Mouse (Mus musculus) megakaryocyte, embryonic 14.5 days (primary cell): ENCODE measurements around the gene Ager. TPM values are rescaled to one million over a fixed set of nuclear protein-coding genes. Genes with fewer than 3 reads are reported as not detected.

Experiments
- H3K27me3 ChIP-seq: replicated peaks from 2 replicates; pipeline ENCODE3; 2012; ENCODE audit warnings: inconsistent platforms
- H3K36me3 ChIP-seq: replicated peaks from 2 replicates; pipeline ENCODE3; 2012; ENCODE audit warnings: low read length, inconsistent platforms, mixed read lengths
- H3K4me1 ChIP-seq: 2 replicates; pipeline ENCODE4 v1.6.1; 2012; ENCODE audit warnings: inconsistent platforms
- H3K4me3 ChIP-seq: replicated peaks from 2 replicates; pipeline ENCODE3; 2012; ENCODE audit warnings: moderate library complexity, mild to moderate bottlenecking, inconsistent platforms
- H3K9me3 ChIP-seq: 2 replicates; pipeline ENCODE4 v1.6.1; 2012; ENCODE audit warnings: inconsistent platforms
- FLI1 ChIP-seq: IDR thresholded peaks from 2 replicates; pipeline ENCODE4 v1.6.1; 2012; ENCODE audit warnings: low read length, inconsistent platforms, mixed read lengths
- GATA1 ChIP-seq: IDR thresholded peaks from 3 replicates; pipeline ENCODE4 v1.6.1; 2012; ENCODE audit warnings: mixed read lengths, low read length, inconsistent platforms, borderline replicate concordance
- polyA plus RNA-seq: library from polyadenylated mRNA; stranded (reverse); fragments of >175 nt; gene quantifications from 2 replicates; pipeline ENCODE4 v1.2.3, GENCODE M21; 2012; ENCODE audit warnings: low replicate concordance; ENCODE audit not compliant: insufficient read depth

The Ager gene
- polyA plus RNA-seq, 1 experiment: 32.8 TPM

GRCm38 (mm10) chr17:34643379-34643778 is 45.7 kb downstream of the Ager start:
- H3K36me3 ChIP-seq: peaks cover 17% of the 10 kb centered on the region
- peaks cover 5% of the 10 kb centered on the region for H3K9me3 ChIP-seq
- no peak for TF ChIP-seq GATA1
- TF ChIP-seq FLI1: no peak
- H3K4me3 ChIP-seq: no peak overlapping the region
- H3K27me3 ChIP-seq: peaks cover 2% of the 10 kb centered on the region
- H3K4me1 ChIP-seq: peaks cover 86% of the 10 kb centered on the region

GRCm38 (mm10) chr17:34643944-34644343 is 46.3 kb downstream of the Ager start:
- Histone ChIP-seq H3K27me3 (peaks cover 2% of the 10 kb centered on the region), H3K36me3 (peaks cover 23% of the 10 kb centered on the region), H3K9me3 (peaks cover 5% of the 10 kb centered on the region), H3K4me3 (no peak overlapping the region), H3K4me1 (peaks cover 91% of the 10 kb centered on the region)
- TF ChIP-seq GATA1: no peak

DNA sequence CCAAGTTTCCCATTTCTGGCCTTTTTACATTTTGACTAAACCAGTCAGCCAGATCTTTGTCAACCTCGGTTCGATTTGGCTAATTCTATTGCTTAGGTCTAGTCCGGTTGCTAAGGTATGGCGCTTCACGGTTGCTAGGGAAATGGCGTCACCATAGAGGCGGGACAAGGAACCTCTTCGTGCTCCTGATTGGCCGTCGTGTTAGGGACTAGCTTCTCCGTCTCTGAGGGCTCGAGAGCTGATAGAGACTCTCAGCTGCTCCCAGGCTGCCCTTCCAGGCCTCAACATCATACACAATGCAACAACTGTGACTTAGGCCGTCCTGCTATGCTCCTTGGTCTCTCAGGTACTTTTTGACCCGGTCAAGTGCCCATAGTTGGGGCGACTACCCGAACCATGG is 46.9 kb downstream of the Ager start, which contains the start of gene Fkbpl:
Fkbpl (plus strand) TSS at position 157 of the 400 bp plus-strand sequence.
- no peaks in the 10 kb centered on the region for H3K9me3 ChIP-seq
- H3K4me3 ChIP-seq: peak within 1 kb of the TSS; percentile 100
- TF ChIP-seq GATA1 (no peak), FLI1 (peak; percentile 45; the same call in 1 of the 2 replicates)
- H3K27me3 ChIP-seq: peaks cover 2% of the 10 kb centered on the region
- H3K4me1 ChIP-seq: peaks cover 87% of the 10 kb centered on the region
- peaks cover 29% of the 10 kb centered on the region for H3K36me3 ChIP-seq

DNA sequence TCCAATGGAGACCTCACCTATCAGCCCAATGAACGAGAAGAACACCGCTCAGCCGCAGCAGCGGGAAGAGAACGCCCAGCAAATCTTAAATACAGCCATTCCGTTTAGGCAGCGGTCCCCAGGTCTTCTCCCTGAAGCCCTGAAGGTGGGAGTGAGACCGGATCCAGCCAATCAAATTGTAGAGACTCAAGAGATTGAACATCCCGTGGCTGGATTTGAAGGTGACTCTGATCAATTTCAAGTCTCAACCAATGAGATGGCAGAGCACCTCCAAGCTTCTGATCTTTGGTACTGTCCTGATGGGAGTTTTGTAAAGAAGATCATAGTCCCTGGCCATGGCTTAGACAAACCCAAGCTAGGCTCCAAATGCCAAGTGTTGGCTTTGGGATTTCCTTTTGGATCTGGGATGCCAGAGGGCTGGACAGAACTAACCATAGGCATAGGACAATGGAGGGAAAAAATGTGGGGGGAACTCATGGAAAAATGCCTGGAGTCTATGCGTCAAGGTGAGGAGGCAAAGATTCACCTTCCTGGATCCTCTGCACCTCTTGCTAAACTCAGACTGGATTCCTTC is 47.7 kb downstream of the Ager start:
- H3K4me1 ChIP-seq: peaks cover 79% of the 10 kb centered on the region
- peak overlapping the region; percentile 100 for H3K4me3 ChIP-seq
- peaks cover 37% of the 10 kb centered on the region for H3K36me3 ChIP-seq
- H3K27me3 ChIP-seq: peaks cover 2% of the 10 kb centered on the region
- H3K9me3 ChIP-seq: no peaks in the 10 kb centered on the region
- TF ChIP-seq FLI1: no peak
- no peak for TF ChIP-seq GATA1

GRCm38 (mm10) chr17:34645831-34646511 is 48.3 kb downstream of the Ager start:
- peaks cover 77% of the 10 kb centered on the region for H3K4me1 ChIP-seq
- H3K36me3 ChIP-seq: peaks cover 43% of the 10 kb centered on the region
- H3K27me3 ChIP-seq: peaks cover 2% of the 10 kb centered on the region
- TF ChIP-seq FLI1 (no peak), GATA1 (no peak)
- H3K4me3 ChIP-seq: peak overlapping the region; percentile 100
- no peaks in the 10 kb centered on the region for H3K9me3 ChIP-seq

DNA sequence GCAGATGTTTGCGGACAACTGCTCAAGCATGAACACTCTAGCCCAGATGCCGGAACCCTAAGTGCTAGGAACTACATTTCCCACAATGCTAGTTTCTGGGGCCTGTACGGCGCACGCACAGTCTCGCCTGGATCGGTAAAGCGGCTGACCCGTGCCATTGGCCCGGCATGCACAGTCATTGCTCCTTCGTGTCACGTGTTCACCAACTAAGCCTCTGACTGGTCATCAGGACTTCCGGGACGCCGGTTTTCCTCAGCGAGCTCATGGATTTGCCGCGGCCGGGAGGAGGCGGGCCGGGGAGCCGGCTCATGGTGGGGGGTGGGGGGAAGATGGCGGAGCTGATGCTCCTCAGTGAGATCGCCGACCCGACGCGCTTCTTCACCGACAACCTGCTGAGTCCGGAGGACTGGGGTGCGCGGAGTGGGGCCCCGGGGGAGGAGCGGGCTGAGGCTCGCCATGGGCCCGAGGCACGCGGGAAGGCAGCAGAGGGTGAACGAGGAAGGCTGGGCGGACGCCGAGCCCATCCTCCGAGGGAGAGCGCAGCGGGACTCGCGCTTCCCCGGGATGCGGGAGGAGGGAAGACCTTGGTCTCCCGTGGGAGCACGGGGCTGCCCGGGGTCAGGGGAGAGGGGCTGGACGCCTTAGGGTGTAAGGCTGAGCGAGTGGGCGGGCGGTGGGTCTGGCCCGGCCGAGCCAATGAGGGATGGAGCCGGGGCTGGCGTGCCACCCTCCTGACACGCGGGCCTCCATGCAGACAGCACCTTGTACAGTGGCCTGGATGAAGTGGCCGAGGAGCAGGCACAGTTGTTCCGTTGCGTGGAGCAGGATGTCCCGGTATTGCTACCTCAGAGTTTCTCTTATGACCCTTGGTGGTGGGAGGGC is 49.5 kb downstream of the Ager start, which contains the start of gene Atf6b:
Atf6b (plus strand) TSS at position 241 of the 882 bp plus-strand sequence.
- Histone ChIP-seq H3K4me1 (peaks cover 69% of the 10 kb centered on the region), H3K27me3 (no peaks in the 10 kb centered on the region), H3K9me3 (no peaks in the 10 kb centered on the region), H3K4me3 (peak within 1 kb of the TSS; percentile 100), H3K36me3 (peaks cover 55% of the 10 kb centered on the region)
- TF ChIP-seq GATA1 (no peak), FLI1 (no peak)

DNA sequence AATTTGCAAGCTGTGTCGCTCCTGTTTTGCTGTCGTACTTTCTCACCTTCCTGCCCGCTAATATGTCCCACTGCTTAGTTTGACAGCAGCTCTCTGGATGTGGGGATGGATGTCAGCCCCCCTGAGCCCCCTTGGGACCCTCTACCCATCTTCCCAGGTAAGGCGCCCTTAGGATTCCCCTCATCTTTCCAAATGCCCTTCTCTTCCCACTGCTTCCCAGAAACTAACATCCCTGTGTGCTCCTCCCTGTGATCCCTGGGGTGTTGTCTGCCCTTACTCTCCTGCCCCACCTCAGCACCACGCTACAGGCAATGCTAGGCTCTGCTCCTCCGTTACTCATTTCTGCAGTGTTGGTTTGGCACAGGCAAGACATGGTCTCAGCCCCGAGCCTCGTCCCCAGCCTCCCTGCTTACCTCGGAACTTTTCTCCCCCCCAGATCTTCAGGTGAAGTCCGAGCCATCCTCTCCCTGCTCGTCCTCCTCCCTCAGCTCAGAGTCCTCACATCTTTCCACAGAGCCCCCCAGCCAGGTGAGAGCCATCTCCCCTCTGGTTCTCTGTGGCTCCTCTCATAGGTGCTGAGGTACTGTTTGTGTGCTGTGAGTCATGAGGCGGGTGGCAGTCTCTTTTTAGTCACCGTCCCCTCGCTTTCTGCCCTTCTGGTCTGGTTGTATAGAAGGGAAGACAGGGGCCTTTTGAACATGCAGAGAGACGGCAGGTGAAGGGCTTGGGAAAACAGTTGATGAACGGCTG is 50.7 kb downstream of the Ager start:
- Histone ChIP-seq H3K27me3 (no peaks in the 10 kb centered on the region), H3K4me3 (peak overlapping the region; percentile 100), H3K9me3 (no peaks in the 10 kb centered on the region), H3K4me1 (peaks cover 58% of the 10 kb centered on the region), H3K36me3 (peaks cover 66% of the 10 kb centered on the region)
- no peak for TF ChIP-seq FLI1
- no peak for TF ChIP-seq GATA1

DNA sequence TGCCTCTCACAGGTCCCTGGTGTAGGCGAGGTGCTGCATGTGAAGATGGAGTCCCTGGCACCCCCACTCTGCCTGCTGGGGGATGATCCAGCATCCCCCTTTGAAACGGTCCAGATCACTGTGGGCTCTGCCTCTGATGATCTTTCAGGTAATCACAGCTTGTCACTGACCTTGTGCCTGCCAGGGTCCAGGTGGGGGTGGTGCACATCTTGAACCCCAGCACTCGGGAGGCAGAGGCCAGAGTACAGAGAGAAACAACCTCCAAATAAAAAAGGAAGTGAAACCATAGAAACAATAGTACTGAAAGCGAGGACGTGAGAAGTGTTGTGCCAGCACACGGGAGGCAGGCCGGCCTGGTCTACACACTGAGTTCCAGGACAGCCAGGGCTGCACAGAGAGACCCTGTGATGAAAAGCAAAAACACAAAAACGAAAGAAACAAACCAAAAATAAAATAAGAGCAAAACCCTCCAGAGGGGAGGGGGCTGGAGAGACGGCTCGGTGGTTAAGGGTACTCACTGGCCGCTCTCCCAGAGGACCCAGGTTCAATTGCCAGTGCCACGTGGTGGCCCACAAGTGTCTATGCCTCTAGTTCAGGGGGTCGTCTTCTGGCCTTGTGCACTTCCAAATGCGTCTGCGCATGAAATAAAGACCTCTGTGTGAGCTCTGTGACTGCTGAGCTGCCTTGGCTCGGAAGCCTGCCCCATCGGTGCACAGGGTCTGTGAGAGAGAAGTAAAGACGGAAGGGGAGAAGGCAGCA is 51.6 kb downstream of the Ager start:
- Histone ChIP-seq H3K27me3 (no peaks in the 10 kb centered on the region), H3K4me3 (peak overlapping the region; percentile 54), H3K36me3 (peaks cover 76% of the 10 kb centered on the region), H3K9me3 (no peaks in the 10 kb centered on the region), H3K4me1 (peaks cover 54% of the 10 kb centered on the region)
- TF ChIP-seq GATA1 (no peak), FLI1 (no peak)

Other genes with a start within 250 kb of the Ager start
- not detected in 2 replicates for gene Btnl2, start 243.0 kb upstream of the Ager start, polyA plus RNA-seq
- not detected in 2 replicates for gene Btnl1, start 220.7 kb upstream of the Ager start, polyA plus RNA-seq
- gene BC051142, start 199.0 kb upstream of the Ager start, polyA plus RNA-seq: not detected in 2 replicates
- not detected in 2 replicates for gene Btnl4, start 120.5 kb upstream of the Ager start, polyA plus RNA-seq
- gene Btnl6, start 80.5 kb upstream of the Ager start, polyA plus RNA-seq: not detected in 2 replicates
- gene Notch4, start 33.6 kb upstream of the Ager start, polyA plus RNA-seq: 0.43 TPM in 1 of 2 replicates, not detected in the other
- 402 and 833 TPM in 2 replicates for gene Gpsm3, start 8.1 kb upstream of the Ager start, polyA plus RNA-seq
- 108 and 181 TPM in 2 replicates for gene Pbx2, start 6.6 kb upstream of the Ager start, polyA plus RNA-seq
- 37.8 and 101 TPM in 2 replicates for gene Rnf5, start 5.8 kb downstream of the Ager start, polyA plus RNA-seq
- gene Agpat1, start 6.4 kb downstream of the Ager start, polyA plus RNA-seq: 165 and 309 TPM in 2 replicates
- 1.9 TPM in 1 of 2 replicates, not detected in the other for gene Egfl8, start 18.1 kb downstream of the Ager start, polyA plus RNA-seq
- gene Ppt2, start 30.6 kb downstream of the Ager start, polyA plus RNA-seq: 40.9 and 74.9 TPM in 2 replicates
- gene Prrt1, start 31.7 kb downstream of the Ager start, polyA plus RNA-seq: not detected in 2 replicates
- gene Fkbpl, start 46.9 kb downstream of the Ager start, polyA plus RNA-seq: 6.1 and 22.5 TPM in 2 replicates
- gene Atf6b, start 49.3 kb downstream of the Ager start, polyA plus RNA-seq: 192 and 427 TPM in 2 replicates
- gene Tnxb, start 72.7 kb downstream of the Ager start, polyA plus RNA-seq: 0.03 TPM in 1 of 2 replicates, not detected in the other
- 0.06 TPM in 1 of 2 replicates, not detected in the other for gene C4b, start 146.0 kb downstream of the Ager start, polyA plus RNA-seq
- not detected in 2 replicates for gene Cyp21a1, start 206.7 kb downstream of the Ager start, polyA plus RNA-seq
- gene Stk19, start 239.1 kb downstream of the Ager start, polyA plus RNA-seq: 44.3 and 85.0 TPM in 2 replicates
- 61.9 and 137 TPM in 2 replicates for gene Dxo, start 239.2 kb downstream of the Ager start, polyA plus RNA-seq